Mouse (Mus musculus) C2C12 (cell line): ENCODE data around the gene Zfyve27. TPM values are rescaled to one million over a fixed set of nuclear protein-coding genes. Genes with fewer than 3 reads are reported as not detected.

ENCODE experiments used
- H3K27me3 ChIP-seq: one replicate; pipeline ENCODE4 v1.6.1; 2011; ENCODE audit not compliant: control insufficient read depth, insufficient read depth, insufficient read length
- H3K36me3 ChIP-seq: one replicate; pipeline ENCODE4 v1.6.1; 2011; ENCODE audit not compliant: control insufficient read depth, insufficient read depth
- H3K4me3 ChIP-seq: one replicate; pipeline ENCODE4 v1.5.1; 2011; ENCODE audit warnings: mild to moderate bottlenecking, control low read depth; ENCODE audit not compliant: poor library complexity, insufficient read depth, severe bottlenecking
- H3K79me2 ChIP-seq: one replicate; pipeline ENCODE4 v1.6.1; 2011; ENCODE audit not compliant: control insufficient read depth, insufficient read depth
- H3K79me3 ChIP-seq: one replicate; pipeline ENCODE4 v1.6.1; 2011; ENCODE audit warnings: low read depth, control low read depth
- H3ac ChIP-seq: one replicate; pipeline ENCODE3; 2011; ENCODE audit warnings: low read depth; ENCODE audit not compliant: control insufficient read depth, insufficient read length
- CEBPB ChIP-seq: IDR thresholded peaks from one replicate; pipeline ENCODE4 v1.6.1; 2011; ENCODE audit warnings: low read depth, mild to moderate bottlenecking, control low read depth, moderate library complexity
- CTCF ChIP-seq: IDR thresholded peaks from one replicate; pipeline ENCODE4 v1.5.1; 2011; ENCODE audit not compliant: control insufficient read depth, insufficient read depth, insufficient read length
- FOSL1 ChIP-seq: IDR thresholded peaks from one replicate; pipeline ENCODE4 v1.8.0; 2011; ENCODE audit warnings: mild to moderate bottlenecking, low read length; ENCODE audit not compliant: poor library complexity, insufficient read depth, severe bottlenecking
- MAX ChIP-seq: IDR thresholded peaks from one replicate; pipeline ENCODE4 v1.6.1; 2011; ENCODE audit warnings: mild to moderate bottlenecking, control low read depth
- MYOD1 ChIP-seq: IDR thresholded peaks from one replicate; pipeline ENCODE4 v1.6.1; 2011; ENCODE audit warnings: low read depth; ENCODE audit not compliant: control insufficient read depth, insufficient read length
- MYOG ChIP-seq: IDR thresholded peaks from one replicate; pipeline ENCODE4 v1.6.1; 2011; ENCODE audit not compliant: control insufficient read depth, insufficient read length; ENCODE audit errors: extremely low read depth
- USF1 ChIP-seq: IDR thresholded peaks from one replicate; pipeline ENCODE4 v1.6.1; 2011; ENCODE audit warnings: low read depth, mild to moderate bottlenecking, control low read depth, moderate library complexity
- polyA plus RNA-seq: library from polyadenylated mRNA; unstranded; fragments of >200 nt; fragmentation: generic; extraction: Trizol; gene quantifications from one replicate; pipeline ENCODE4 v1.2.1, GENCODE M21; 2012; ENCODE audit warnings: missing spikeins

The Zfyve27 gene
- polyA plus RNA-seq, 1 experiment = 11.3 TPM

- no peaks in the 10 kb centered on the region for H3K36me3 ChIP-seq
- no peaks in the 10 kb centered on the region for H3K27me3 ChIP-seq
- H3K79me3 ChIP-seq = no peaks in the 10 kb centered on the region
- H3ac ChIP-seq = no peak overlapping the region
- no peak for TF ChIP-seq CEBPB
- no peak for TF ChIP-seq MAX
- H3K4me3 ChIP-seq = no peak overlapping the region
- H3K79me2 ChIP-seq = no peaks in the 10 kb centered on the region
Observed at GRCm38 (mm10) chr19:42138517-42139285, 25.1 kb upstream of the Zfyve27 start.

DNA sequence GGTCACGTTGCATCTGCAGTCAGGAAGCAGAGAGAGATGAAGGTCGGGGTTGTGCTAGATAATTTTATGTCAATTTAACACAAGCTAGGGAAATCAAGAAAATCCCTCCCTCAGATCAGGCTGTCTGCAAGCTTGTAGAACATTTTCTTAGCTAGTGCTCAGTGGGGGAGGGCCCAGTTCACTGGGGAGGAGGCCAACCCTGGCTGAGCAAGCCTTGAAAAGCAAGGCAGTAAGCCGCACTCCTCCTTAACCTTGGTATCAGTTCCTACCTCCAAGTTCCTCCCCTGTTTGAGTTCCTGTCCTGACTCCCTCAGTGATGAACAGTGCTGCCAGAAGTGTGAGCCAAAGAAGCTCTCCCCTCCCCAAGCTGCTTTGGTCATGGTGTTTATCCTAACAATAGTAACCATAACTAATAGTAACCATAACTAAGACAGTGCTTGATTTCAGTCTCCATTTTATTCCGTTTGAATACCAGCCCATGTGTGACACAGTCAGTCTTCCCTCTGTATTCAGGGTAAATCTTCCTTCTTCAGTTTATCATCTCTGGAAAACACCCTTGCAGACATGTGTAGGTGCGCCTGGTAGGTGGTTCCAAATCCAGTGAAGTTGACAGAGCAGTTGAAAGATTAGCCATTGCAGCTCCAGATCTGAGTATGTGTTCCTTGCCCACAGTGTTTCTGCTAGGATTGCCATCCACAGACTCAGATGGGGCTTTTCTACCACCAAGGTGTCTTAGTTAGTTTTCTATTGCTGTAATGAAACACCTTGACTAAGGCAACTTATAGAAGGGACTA, 23.8 kb upstream of the Zfyve27 start:
- H3K79me3 ChIP-seq = no peaks in the 10 kb centered on the region
- TF ChIP-seq MYOD1 (no peak), CTCF (no peak), FOSL1 (no peak), MAX (no peak), USF1 (no peak), CEBPB (no peak), MYOG (no peak)
- H3K36me3 ChIP-seq = no peaks in the 10 kb centered on the region
- no peak overlapping the region for H3K4me3 ChIP-seq
- no peaks in the 10 kb centered on the region for H3K27me3 ChIP-seq
- no peaks in the 10 kb centered on the region for H3K79me2 ChIP-seq
- no peak overlapping the region for H3ac ChIP-seq

- H3K4me3 ChIP-seq = no peak overlapping the region
- no peak for TF ChIP-seq MYOD1
- no peak for TF ChIP-seq USF1
- TF ChIP-seq CEBPB = no peak
- no peak for TF ChIP-seq CTCF
- no peak for TF ChIP-seq MYOG
- no peak for TF ChIP-seq FOSL1
- TF ChIP-seq MAX = no peak
- H3K36me3 ChIP-seq = no peaks in the 10 kb centered on the region
- H3K27me3 ChIP-seq = no peaks in the 10 kb centered on the region
- no peak overlapping the region for H3ac ChIP-seq
- H3K79me3 ChIP-seq = no peaks in the 10 kb centered on the region
- H3K79me2 ChIP-seq = no peaks in the 10 kb centered on the region
Observed at GRCm38 (mm10) chr19:42141998-42142397, 21.8 kb upstream of the Zfyve27 start.

DNA sequence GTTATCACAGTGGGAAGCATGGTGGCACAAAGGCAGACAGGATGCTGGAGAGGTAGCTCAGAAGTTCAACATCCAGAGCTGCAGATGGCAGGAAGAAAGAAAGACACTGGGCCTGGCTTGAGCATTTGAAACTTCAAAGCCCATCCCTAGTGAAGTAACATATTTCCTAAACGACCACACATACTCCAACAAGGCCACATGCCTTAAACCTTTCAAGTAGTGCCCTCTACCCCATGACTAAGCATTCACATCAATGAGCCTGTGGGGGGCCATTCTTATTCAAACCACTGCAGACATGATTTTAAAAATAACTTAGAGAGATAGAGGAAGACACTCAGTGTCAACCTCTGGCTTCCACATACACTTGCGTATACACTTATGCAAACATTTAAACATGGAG, 21.0 kb upstream of the Zfyve27 start:
- no peak overlapping the region for H3ac ChIP-seq
- TF ChIP-seq MYOD1 (no peak), CEBPB (no peak), MYOG (no peak), FOSL1 (no peak), MAX (no peak), USF1 (no peak), CTCF (no peak)
- no peaks in the 10 kb centered on the region for H3K27me3 ChIP-seq
- H3K4me3 ChIP-seq = no peak overlapping the region
- no peaks in the 10 kb centered on the region for H3K36me3 ChIP-seq
- peaks cover 3% of the 10 kb centered on the region for H3K79me2 ChIP-seq
- H3K79me3 ChIP-seq = no peaks in the 10 kb centered on the region

DNA sequence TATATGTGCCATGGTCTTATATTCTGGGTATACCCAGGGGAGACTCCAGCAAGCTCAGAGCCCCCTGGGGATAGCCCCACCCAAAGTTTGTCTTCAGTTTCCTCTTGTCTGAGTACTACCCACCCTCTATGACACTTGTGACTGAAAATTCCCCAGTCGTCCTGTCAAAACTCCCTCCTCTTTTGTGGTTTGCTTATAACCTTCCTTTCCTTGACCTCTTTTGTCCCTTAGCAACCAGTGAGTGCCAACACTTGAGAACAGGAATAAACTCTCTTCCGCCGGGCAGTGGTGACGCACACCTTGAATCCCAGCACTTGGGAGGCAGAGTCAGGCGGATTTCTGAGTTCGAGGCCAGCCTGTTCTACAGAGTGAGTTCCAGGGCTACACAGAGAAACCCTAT, 19.7 kb upstream of the Zfyve27 start:
- TF ChIP-seq MYOD1 (no peak), USF1 (no peak)
- no peaks in the 10 kb centered on the region for H3K27me3 ChIP-seq

More for the DNA sequence above, 19.7 kb upstream of the Zfyve27 start:
- no peak overlapping the region for H3K4me3 ChIP-seq
- H3K79me3 ChIP-seq = peaks cover 11% of the 10 kb centered on the region
- peaks cover under 1% of the 10 kb centered on the region for H3K36me3 ChIP-seq
- H3ac ChIP-seq = no peak overlapping the region
- H3K79me2 ChIP-seq = peaks cover 16% of the 10 kb centered on the region
